Mouse (Mus musculus) liver, embryonic 11.5 days (tissue): ENCODE data around the gene Gfi1b. TPM values are rescaled to one million over a fixed set of nuclear protein-coding genes. Genes with fewer than 3 reads are reported as not detected.

Experiments used
- ATAC-seq: fragments of 200-750 bp; cut with Nextera tagmentation; replicated peaks from 2 replicates; pipeline ENCODE4 v1.8.0; 2017; ENCODE audit warnings: moderate number of reproducible peaks, mild to moderate bottlenecking, moderate TSS enrichment, moderate library complexity; ENCODE audit not compliant: low FRiP score
- DNase-seq: peaks from one replicate; pipeline ENCODE4 v3.0.0-alpha.2; 2017; ENCODE audit warnings: low spot score
- H3K27ac ChIP-seq: fragments of 300-500 bp; sonication (generic); 2 replicates; pipeline ENCODE4 v1.5.1; 2014; ENCODE audit warnings: mild to moderate bottlenecking, low read depth, low read length, control low read depth
- H3K27me3 ChIP-seq: fragments of 300-500 bp; sonication (generic); replicated peaks from 2 replicates; pipeline ENCODE4 v1.6.1; 2014; ENCODE audit warnings: low read length, mixed read lengths; ENCODE audit not compliant: control insufficient read depth, insufficient read depth
- H3K36me3 ChIP-seq: fragments of 300-500 bp; sonication (generic); 2 replicates; pipeline ENCODE4 v1.6.1; 2014; ENCODE audit warnings: mild to moderate bottlenecking, low read length, moderate library complexity, mixed read lengths; ENCODE audit not compliant: control insufficient read depth, insufficient read depth
- H3K4me1 ChIP-seq: fragments of 300-500 bp; sonication (generic); replicated peaks from 2 replicates; pipeline ENCODE4 v1.6.1; 2014; ENCODE audit warnings: low read length, mixed read lengths; ENCODE audit not compliant: control insufficient read depth, insufficient read depth
- H3K4me2 ChIP-seq: fragments of 300-500 bp; sonication (generic); 2 replicates; pipeline ENCODE4 v1.6.1; 2014; ENCODE audit warnings: mild to moderate bottlenecking, control low read depth, moderate library complexity
- H3K4me3 ChIP-seq: fragments of 300-500 bp; sonication (generic); 2 replicates; pipeline ENCODE4 v1.5.1; 2014; ENCODE audit warnings: low read depth, low read length, control low read depth
- H3K9ac ChIP-seq: fragments of 300-500 bp; sonication (generic); 2 replicates; pipeline ENCODE4 v1.6.1; 2014; ENCODE audit warnings: low read depth, low read length, control low read depth
- H3K9me3 ChIP-seq: fragments of 300-500 bp; sonication (generic); 2 replicates; pipeline ENCODE4 v1.6.1; 2016; ENCODE audit warnings: low read length, inconsistent platforms, mixed read lengths; ENCODE audit not compliant: control insufficient read depth
- WGBS: fragments of 180-500 bp; shearing (Covaris S2); extraction: QIAGEN DNeasy Blood & Tissue Kit; methylation state at CpG from one replicate; pipeline ENCODE4 v1.1.7; 2014; 5-methylcytosine and 5-hydroxymethylcytosine counted together
- microRNA-seq: library from miRNA; unstranded; fragments of <30 nt; microRNA quantifications from one replicate; pipeline ENCODE4, GENCODE M21; 2017; ENCODE audit warnings: borderline number of aligned reads
- polyA plus RNA-seq: library from polyadenylated mRNA; unstranded; fragments of >200 nt; fragmentation: Nextera tagmentation; extraction: Ambion mirVana; gene quantifications from 2 replicates; pipeline ENCODE4 v1.2.1, GENCODE M21; 2014

The Gfi1b gene
- polyA plus RNA-seq, 1 experiment from 2014 or later: 143 TPM

GRCm38 (mm10) chr2:28563830-28564229 lies 58.0 kb downstream of the Gfi1b start:
- Histone ChIP-seq H3K9me3 (no peaks in the 10 kb centered on the region), H3K4me2 (no peak overlapping the region), H3K9ac (no peak overlapping the region), H3K4me1 (no peaks in the 10 kb centered on the region), H3K4me3 (no peak overlapping the region), H3K27ac (no peak overlapping the region), H3K36me3 (peaks cover 14% of the 10 kb centered on the region), H3K27me3 (no peaks in the 10 kb centered on the region)
- ATAC-seq (no peak), DNase-seq (no peak)

GRCm38 (mm10) chr2:28563303-28563702 lies 58.5 kb downstream of the Gfi1b start, which contains the start of gene Cel:
Cel (minus strand) TSS chr2:28563403.
- ATAC-seq (no peak), DNase-seq (no peak)
- 68% methylated on average over 6 of the region's 6 CpGs for WGBS
- H3K4me3 ChIP-seq: no peak within 1 kb of the TSS
- H3K27me3 ChIP-seq: no peaks in the 10 kb centered on the region
- no peak within 1 kb of the TSS for H3K4me2 ChIP-seq
- peaks cover 13% of the 10 kb centered on the region for H3K36me3 ChIP-seq
- H3K4me1 ChIP-seq: no peaks in the 10 kb centered on the region
- no peak within 1 kb of the TSS for H3K27ac ChIP-seq
- H3K9ac ChIP-seq: no peak within 1 kb of the TSS
- no peaks in the 10 kb centered on the region for H3K9me3 ChIP-seq

Small RNA genes lying within 50 kb of the gene (microRNA-seq; reads per million reads assigned to microRNA genes)
- gene Gm22824: not detected

Other genes with a start within 250 kb of the Gfi1b start
- gene Ppp1r26, start 175.2 kb downstream of the Gfi1b start, polyA plus RNA-seq: 1.3 and 1.5 TPM in 2 replicates
- 0.29 TPM in 1 of 2 replicates, not detected in the other for gene 1700007K13Rik, start 155.7 kb downstream of the Gfi1b start, polyA plus RNA-seq
- gene Mrps2, start 153.9 kb downstream of the Gfi1b start, polyA plus RNA-seq: 68.2 and 69.3 TPM in 2 replicates
- 0.22 and 0.32 TPM in 2 replicates for gene Gbgt1, start 125.1 kb downstream of the Gfi1b start, polyA plus RNA-seq
- gene Gm10134, start 115.9 kb downstream of the Gfi1b start, polyA plus RNA-seq: 0.73 and 0.78 TPM in 2 replicates
- 11.3 and 12.9 TPM in 2 replicates for gene Ralgds, start 108.9 kb downstream of the Gfi1b start, polyA plus RNA-seq
- not detected in 2 replicates for gene Cel, start 58.6 kb downstream of the Gfi1b start, polyA plus RNA-seq
- gene Gtf3c5, start 38.2 kb downstream of the Gfi1b start, polyA plus RNA-seq: 30.8 and 32.9 TPM in 2 replicates
- gene Tsc1, start 19.2 kb upstream of the Gfi1b start, polyA plus RNA-seq: 20.7 and 21.3 TPM in 2 replicates
- 3.5 and 4.4 TPM in 2 replicates for gene Spaca9, start 77.7 kb upstream of the Gfi1b start, polyA plus RNA-seq
- 0.38 and 0.69 TPM in 2 replicates for gene Ak8, start 78.2 kb upstream of the Gfi1b start, polyA plus RNA-seq
- 19.2 and 20.1 TPM in 2 replicates for gene Gtf3c4, start 218.4 kb upstream of the Gfi1b start, polyA plus RNA-seq
- 15.5 and 16.4 TPM in 2 replicates for gene Ddx31, start 218.4 kb upstream of the Gfi1b start, polyA plus RNA-seq